Mouse (Mus musculus): ENCODE results near the gene Hgfac. TPM values are rescaled to one million over a fixed set of nuclear protein-coding genes. Genes with fewer than 3 reads are reported as not detected.

Gene Hgfac
- polyA plus RNA-seq, 1 experiment from 2014 or later: 277 TPM

GRCm38 (mm10) chr5:35029755-35030154 lies 11.6 kb upstream of the Hgfac start:
- Histone ChIP-seq H3K4me3 (ENCODE audit: low read depth, low read length) (no peak overlapping the region), H3K27ac (ENCODE audit: low read length) (0 out of 2 replicates have a peak overlapping the region, but pooled peaks have one; percentile 8), H3K27me3 (ENCODE audit: control insufficient read depth, insufficient read depth, low read depth, low read length) (no peaks in the 10 kb centered on the region), H3K36me3 (ENCODE audit: control insufficient read depth, insufficient read depth) (peaks cover 27% of the 10 kb centered on the region), H3K9me3 (replicated peaks; ENCODE audit: control insufficient read depth, low read length) (no peaks in the 10 kb centered on the region), H3K4me2 (ENCODE audit: low read depth, low read length) (no peak overlapping the region), H3K4me1 (ENCODE audit: control insufficient read depth, low read depth, low read length) (peaks cover 9% of the 10 kb centered on the region), H3K9ac (ENCODE audit: low read depth, low read length) (no peak overlapping the region)
- 76% methylated on average over 5 of the region's 5 CpGs for WGBS (ENCODE audit: insufficient replicate concordance)
- peak; percentile 65 for ATAC-seq (ENCODE audit: low read depth)

- H3K36me3 ChIP-seq (ENCODE audit: control insufficient read depth, insufficient read depth): peaks cover 8% of the 10 kb centered on the region
- ATAC-seq (ENCODE audit: low read depth): no peak
- H3K9me3 ChIP-seq (replicated peaks; ENCODE audit: control insufficient read depth, low read length): no peaks in the 10 kb centered on the region
- H3K4me2 ChIP-seq (ENCODE audit: low read depth, low read length): no peak overlapping the region
- peaks cover 22% of the 10 kb centered on the region for H3K4me1 ChIP-seq (ENCODE audit: control insufficient read depth, low read depth, low read length)
- H3K9ac ChIP-seq (ENCODE audit: low read depth, low read length): no peak overlapping the region
- H3K27ac ChIP-seq (ENCODE audit: low read length): no peak overlapping the region
- no peak overlapping the region for H3K4me3 ChIP-seq (ENCODE audit: low read depth, low read length)
- H3K27me3 ChIP-seq (ENCODE audit: control insufficient read depth, insufficient read depth, low read depth, low read length): no peaks in the 10 kb centered on the region
- WGBS (ENCODE audit: insufficient replicate concordance): 51% methylated on average over 5 of the region's 5 CpGs
These were observed 8.2 kb upstream of the Hgfac start for GRCm38 (mm10) chr5:35033068-35033467.

- Histone ChIP-seq H3K4me2 (ENCODE audit: low read depth, low read length) (no peak overlapping the region), H3K36me3 (ENCODE audit: control insufficient read depth, insufficient read depth) (peaks cover 6% of the 10 kb centered on the region), H3K27ac (ENCODE audit: low read length) (peak overlapping the region; percentile 20; the same call in 1 of the 2 replicates), H3K9ac (ENCODE audit: low read depth, low read length) (no peak overlapping the region), H3K27me3 (ENCODE audit: control insufficient read depth, insufficient read depth, low read depth, low read length) (no peaks in the 10 kb centered on the region), H3K4me3 (ENCODE audit: low read depth, low read length) (no peak overlapping the region), H3K9me3 (replicated peaks; ENCODE audit: control insufficient read depth, low read length) (no peaks in the 10 kb centered on the region), H3K4me1 (ENCODE audit: control insufficient read depth, low read depth, low read length) (peaks cover 22% of the 10 kb centered on the region)
- WGBS (ENCODE audit: insufficient replicate concordance): 64% methylated on average over 1 of the region's 1 CpGs
- no peak for ATAC-seq (ENCODE audit: low read depth)
These were observed 7.7 kb upstream of the Hgfac start for GRCm38 (mm10) chr5:35033619-35034018.

DNA sequence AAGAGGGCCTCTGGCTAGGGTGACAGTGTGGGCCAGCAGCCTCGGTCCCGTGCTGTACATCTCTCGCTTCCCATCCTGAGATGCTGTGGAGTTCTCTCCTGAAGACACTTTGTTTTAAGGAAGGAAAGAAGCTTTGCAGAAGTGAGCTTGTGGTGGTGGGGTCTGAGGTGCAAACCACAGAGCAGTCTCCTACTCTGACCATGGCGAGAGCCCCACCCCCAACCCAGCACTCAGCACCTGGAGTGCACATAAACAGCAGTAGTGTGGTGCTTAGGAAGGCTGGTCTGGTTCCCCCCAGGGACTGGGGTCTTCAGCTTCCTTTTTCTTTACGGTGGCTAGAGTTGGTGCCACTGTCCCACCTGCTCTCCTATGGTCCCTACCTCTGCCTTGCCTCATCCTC lies 6.2 kb upstream of the Hgfac start:
- WGBS (ENCODE audit: insufficient replicate concordance): 28% methylated on average over 5 of the region's 5 CpGs
- Histone ChIP-seq H3K4me3 (ENCODE audit: low read depth, low read length) (no peak overlapping the region), H3K4me2 (ENCODE audit: low read depth, low read length) (no peak overlapping the region), H3K27ac (ENCODE audit: low read length) (peak overlapping the region; percentile 30; the same call in 1 of the 2 replicates), H3K9ac (ENCODE audit: low read depth, low read length) (no peak overlapping the region; the same call in 1 of the 2 replicates), H3K36me3 (ENCODE audit: control insufficient read depth, insufficient read depth) (peaks cover 5% of the 10 kb centered on the region; the same call in 1 of the 2 replicates), H3K27me3 (ENCODE audit: control insufficient read depth, insufficient read depth, low read depth, low read length) (no peaks in the 10 kb centered on the region), H3K9me3 (replicated peaks; ENCODE audit: control insufficient read depth, low read length) (no peaks in the 10 kb centered on the region), H3K4me1 (ENCODE audit: control insufficient read depth, low read depth, low read length) (peaks cover 22% of the 10 kb centered on the region)
- ATAC-seq (ENCODE audit: low read depth): no peak

DNA sequence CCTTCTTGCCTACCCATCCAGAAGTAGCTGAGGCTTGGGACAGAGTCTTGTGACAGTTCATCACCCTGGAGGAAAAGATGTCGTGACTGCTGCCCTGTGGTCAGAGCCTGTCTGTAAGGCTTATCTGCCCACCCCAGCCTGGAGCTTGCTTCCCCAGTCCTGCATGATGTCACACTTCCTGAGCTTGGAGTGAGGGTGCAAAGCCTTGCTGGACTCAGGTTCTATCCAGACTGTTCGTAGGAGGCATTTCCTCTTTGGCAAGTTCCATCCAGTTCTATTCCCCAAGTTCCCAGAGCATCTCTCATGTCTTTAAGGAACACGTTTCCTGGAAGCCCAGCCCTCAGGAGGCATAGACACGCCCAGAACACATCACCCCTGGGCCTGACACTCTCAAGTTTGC lies 5.5 kb upstream of the Hgfac start:
- Histone ChIP-seq H3K4me3 (ENCODE audit: low read depth, low read length) (no peak overlapping the region), H3K27me3 (ENCODE audit: control insufficient read depth, insufficient read depth, low read depth, low read length) (no peaks in the 10 kb centered on the region), H3K9ac (ENCODE audit: low read depth, low read length) (peak overlapping the region; percentile 23; the same call in 1 of the 2 replicates), H3K4me2 (ENCODE audit: low read depth, low read length) (no peak overlapping the region), H3K36me3 (ENCODE audit: control insufficient read depth, insufficient read depth) (peaks cover 5% of the 10 kb centered on the region; the same call in 1 of the 2 replicates), H3K27ac (ENCODE audit: low read length) (peak overlapping the region; percentile 30; the same call in 1 of the 2 replicates), H3K9me3 (replicated peaks; ENCODE audit: control insufficient read depth, low read length) (no peaks in the 10 kb centered on the region), H3K4me1 (ENCODE audit: control insufficient read depth, low read depth, low read length) (peaks cover 22% of the 10 kb centered on the region)
- WGBS (ENCODE audit: insufficient replicate concordance): 15% methylated on average over 4 of the region's 4 CpGs
- ATAC-seq (ENCODE audit: low read depth): peak; percentile 47

DNA sequence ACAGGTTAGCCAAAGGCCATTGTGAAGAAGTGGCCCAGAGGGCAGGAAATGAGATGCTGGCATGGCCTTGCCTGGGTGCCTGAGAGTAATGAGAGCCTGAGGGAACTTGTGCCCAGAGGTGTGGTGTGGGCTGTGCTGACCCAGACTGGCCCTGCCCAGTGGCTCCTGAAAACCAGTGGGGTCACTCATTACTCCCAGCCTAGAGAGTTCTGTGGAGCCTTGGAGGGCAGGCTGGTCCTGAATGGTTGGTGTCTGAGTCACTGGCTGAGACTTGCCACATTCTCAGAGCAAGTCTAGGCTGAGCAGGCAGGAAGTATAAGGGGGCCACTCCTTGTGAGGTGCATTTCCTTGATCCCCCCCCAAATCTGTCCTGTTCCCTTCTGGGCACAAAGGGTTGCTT lies 3.9 kb upstream of the Hgfac start:
- H3K4me1 ChIP-seq (ENCODE audit: control insufficient read depth, low read depth, low read length): peaks cover 22% of the 10 kb centered on the region

GRCm38 (mm10) chr5:35042431-35043109 lies 1.3 kb downstream of the Hgfac start:
- peak overlapping the region; percentile 57 for H3K9ac ChIP-seq (ENCODE audit: low read depth, low read length)
- peak overlapping the region; percentile 45 for H3K4me2 ChIP-seq (ENCODE audit: low read depth, low read length)
- peak overlapping the region; percentile 48 for H3K4me3 ChIP-seq (ENCODE audit: low read depth, low read length)

More for the DNA sequence above, 3.9 kb upstream of the Hgfac start:
- H3K36me3 ChIP-seq (ENCODE audit: control insufficient read depth, insufficient read depth): peaks cover under 1% of the 10 kb centered on the region; the same call in 1 of the 2 replicates
- H3K4me3 ChIP-seq (ENCODE audit: low read depth, low read length): no peak overlapping the region
- no peak overlapping the region for H3K4me2 ChIP-seq (ENCODE audit: low read depth, low read length)
- no peaks in the 10 kb centered on the region for H3K27me3 ChIP-seq (ENCODE audit: control insufficient read depth, insufficient read depth, low read depth, low read length)
- H3K9ac ChIP-seq (ENCODE audit: low read depth, low read length): no peak overlapping the region
- H3K27ac ChIP-seq (ENCODE audit: low read length): no peak overlapping the region
- no peaks in the 10 kb centered on the region for H3K9me3 ChIP-seq (replicated peaks; ENCODE audit: control insufficient read depth, low read length)
- no peak for ATAC-seq (ENCODE audit: low read depth)

GRCm38 (mm10) chr5:35043110-35043451 lies 1.8 kb downstream of the Hgfac start:
- Histone ChIP-seq H3K4me1 (ENCODE audit: control insufficient read depth, low read depth, low read length) (no peaks in the 10 kb centered on the region; the same call in none of the 2 replicates), H3K4me3 (ENCODE audit: low read depth, low read length) (peak overlapping the region; percentile 48), H3K27me3 (ENCODE audit: control insufficient read depth, insufficient read depth, low read depth, low read length) (no peaks in the 10 kb centered on the region), H3K36me3 (ENCODE audit: control insufficient read depth, insufficient read depth) (no peaks in the 10 kb centered on the region), H3K9ac (ENCODE audit: low read depth, low read length) (no peak overlapping the region; the same call in 1 of the 2 replicates), H3K9me3 (replicated peaks; ENCODE audit: control insufficient read depth, low read length) (no peaks in the 10 kb centered on the region), H3K4me2 (ENCODE audit: low read depth, low read length) (peak overlapping the region; percentile 45), H3K27ac (ENCODE audit: low read length) (no peak overlapping the region)
- 0% methylated on average over 1 of the region's 1 CpGs for WGBS (ENCODE audit: insufficient replicate concordance)
- ATAC-seq (ENCODE audit: low read depth): peak; percentile 60

More at GRCm38 (mm10) chr5:35042431-35043109, 1.3 kb downstream of the Hgfac start:
- H3K4me1 ChIP-seq (ENCODE audit: control insufficient read depth, low read depth, low read length): no peaks in the 10 kb centered on the region; the same call in none of the 2 replicates
- no peaks in the 10 kb centered on the region for H3K36me3 ChIP-seq (ENCODE audit: control insufficient read depth, insufficient read depth)
- ATAC-seq (ENCODE audit: low read depth): no peak
- H3K27ac ChIP-seq (ENCODE audit: low read length): peak overlapping the region; percentile 86
- WGBS (ENCODE audit: insufficient replicate concordance): 29% methylated on average over 10 of the region's 10 CpGs
- H3K9me3 ChIP-seq (replicated peaks; ENCODE audit: control insufficient read depth, low read length): no peaks in the 10 kb centered on the region
- no peaks in the 10 kb centered on the region for H3K27me3 ChIP-seq (ENCODE audit: control insufficient read depth, insufficient read depth, low read depth, low read length)

DNA sequence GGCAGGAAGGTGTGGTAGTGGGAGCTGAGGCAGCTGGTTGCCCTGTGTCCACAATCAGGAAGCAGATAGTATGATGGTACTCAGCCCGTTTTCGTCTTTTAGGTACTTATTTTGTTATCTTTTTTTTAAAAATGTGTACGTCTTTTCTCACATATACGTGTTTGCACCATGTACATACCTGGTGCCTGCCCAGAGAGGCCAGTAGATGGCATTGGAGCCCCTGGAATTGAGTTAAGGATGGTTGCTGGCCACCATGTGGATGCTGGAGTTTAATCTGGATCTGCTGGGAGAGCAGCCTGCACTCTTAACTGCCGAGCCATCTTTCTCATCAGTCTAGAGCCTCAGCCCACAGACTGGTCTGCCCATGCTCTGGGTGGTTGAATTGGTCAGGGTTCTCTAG lies 9.2 kb downstream of the Hgfac start:
- 58% methylated on average over 5 of the region's 5 CpGs for WGBS (ENCODE audit: insufficient replicate concordance)
- H3K4me2 ChIP-seq (ENCODE audit: low read depth, low read length): no peak overlapping the region
- ATAC-seq (ENCODE audit: low read depth): no peak

More for the DNA sequence above, 9.2 kb downstream of the Hgfac start:
- H3K27me3 ChIP-seq (ENCODE audit: control insufficient read depth, insufficient read depth, low read depth, low read length): peaks cover 1% of the 10 kb centered on the region; the same call in 1 of the 2 replicates
- H3K36me3 ChIP-seq (ENCODE audit: control insufficient read depth, insufficient read depth): no peaks in the 10 kb centered on the region
- no peaks in the 10 kb centered on the region for H3K9me3 ChIP-seq (replicated peaks; ENCODE audit: control insufficient read depth, low read length)
- no peaks in the 10 kb centered on the region for H3K4me1 ChIP-seq (ENCODE audit: control insufficient read depth, low read depth, low read length)
- no peak overlapping the region for H3K27ac ChIP-seq (ENCODE audit: low read length)
- no peak overlapping the region for H3K4me3 ChIP-seq (ENCODE audit: low read depth, low read length)
- H3K9ac ChIP-seq (ENCODE audit: low read depth, low read length): no peak overlapping the region
